Mouse (Mus musculus) brain, embryonic 14.5 days (tissue): ENCODE results near the gene Rab25.

Source experiments
- CTCF ChIP-seq: fragments of 200-500 bp; IDR thresholded peaks from 2 replicates; pipeline ENCODE4 v1.5.1; 2012; ENCODE audit warnings: inconsistent platforms, mild to moderate bottlenecking, moderate library complexity, borderline replicate concordance; ENCODE audit not compliant: insufficient read depth, insufficient read length; ENCODE audit errors: extremely low read depth
- POLR2A ChIP-seq: fragments of 200-500 bp; IDR thresholded peaks from 2 replicates; pipeline ENCODE4 v1.6.1; 2012; ENCODE audit warnings: mild to moderate bottlenecking, inconsistent platforms, borderline replicate concordance; ENCODE audit not compliant: poor library complexity, insufficient read depth, insufficient read length, severe bottlenecking; ENCODE audit errors: extremely low read depth

DNA sequence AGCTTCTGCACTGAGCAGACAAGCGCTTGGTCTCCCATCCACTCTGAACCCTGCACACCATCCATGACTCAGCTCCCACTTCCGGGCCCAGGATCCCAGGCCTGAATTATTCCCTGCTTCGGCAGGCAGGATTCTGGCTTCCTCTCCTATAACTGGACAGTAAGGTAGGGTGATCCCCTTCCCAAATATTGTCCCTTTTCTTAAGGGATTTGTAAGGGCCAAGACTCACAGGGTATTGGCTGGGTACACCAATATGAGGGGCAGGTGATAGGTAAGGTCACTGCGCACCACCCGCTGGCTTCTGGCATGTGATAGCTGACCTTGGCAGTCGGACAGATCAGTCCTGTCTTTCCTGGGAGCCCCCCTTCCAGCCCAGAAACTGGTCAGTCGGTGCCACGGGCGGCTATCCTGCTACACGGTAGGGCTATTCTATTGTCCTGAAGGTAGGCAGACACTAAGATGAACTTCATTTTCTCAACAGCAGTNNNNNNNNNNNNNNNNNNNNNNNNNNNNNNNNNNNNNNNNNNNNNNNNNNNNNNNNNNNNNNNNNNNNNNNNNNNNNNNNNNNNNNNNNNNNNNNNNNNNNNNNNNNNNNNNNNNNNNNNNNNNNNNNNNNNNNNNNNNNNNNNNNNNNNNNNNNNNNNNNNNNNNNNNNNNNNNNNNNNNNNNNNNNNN is 52.2 kb downstream of the Rab25 start:
- TF ChIP-seq CTCF (no peak), POLR2A (no peak)
